Mouse (Mus musculus) mature B cell (primary cell): ENCODE results near the gene Defa35.
"Not testable (repeated sequence)": the region's sequence is repeated elsewhere in the genome, so short reads cannot be mapped to it uniquely, and the experiment has no call there.

ENCODE experiments used
- in situ Hi-C: fragments of 300-500 bp; cut with MboI; formaldehyde crosslinking; loops from 2 replicates; pipeline ENCODE4 v1.14.3; 2019

Gene Defa35

GRCm38 (mm10) chr8:21064738-21065137 lies at the start of gene Defa35:
Gene Defa35, plus strand, starts transcription at chr8:21065038.
- in situ Hi-C loops = not testable (repeated sequence)

GRCm38 (mm10) chr8:21025245-21025644 lies 39.6 kb upstream of the Defa35 start, which contains the start of gene Defa21:
Gene Defa21, plus strand, starts transcription at chr8:21025545.
- in situ Hi-C loops = not testable (repeated sequence)

GRCm38 (mm10) chr8:21054747-21055146 lies 10.1 kb upstream of the Defa35 start, which contains the start of gene Defa23:
Gene Defa23, plus strand, starts transcription at chr8:21055047.
- in situ Hi-C loops = not testable (repeated sequence)

GRCm38 (mm10) chr8:21084142-21084541 lies 19.3 kb downstream of the Defa35 start, which contains the start of gene Defa25:
Gene Defa25, plus strand, starts transcription at chr8:21084442.
- in situ Hi-C loops = not testable (repeated sequence)

GRCm38 (mm10) chr8:21093106-21093505 lies 28.3 kb downstream of the Defa35 start:
- in situ Hi-C loops = no loop called here

- in situ Hi-C loops = not testable (repeated sequence)
Measured at GRCm38 (mm10) chr8:21095950-21096349, 31.1 kb downstream of the Defa35 start, which contains the start of gene Gm14851. Gene Gm14851, minus strand, starts transcription at chr8:21096050.
